Mouse (Mus musculus): ENCODE results near the gene Gm10198. TPM values are rescaled to one million over a fixed set of nuclear protein-coding genes. Genes with fewer than 3 reads are reported as not detected.

Gene Gm10198
- total and polyA plus RNA-seq, 3 experiments = not detected

DNA sequence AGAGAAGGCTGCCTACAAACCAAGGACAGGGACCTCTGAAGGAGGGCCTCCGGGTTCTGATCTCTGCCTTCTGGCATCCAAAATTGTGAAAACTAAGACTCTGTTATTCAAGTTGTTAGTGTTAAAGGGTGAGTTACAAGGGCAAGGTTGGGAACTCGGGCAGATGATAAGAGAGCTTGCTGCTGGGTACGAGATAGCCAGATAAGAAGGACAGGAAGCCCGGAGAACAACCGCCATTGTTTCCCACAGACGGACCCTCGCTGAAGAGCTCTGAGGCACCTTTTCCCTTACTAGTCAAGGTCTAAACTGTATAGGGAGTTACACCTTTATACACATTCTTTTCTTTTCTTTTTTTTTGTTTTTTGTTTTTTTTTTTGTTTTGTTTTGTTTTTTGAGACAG lies 39.8 kb upstream of the Gm10198 start (continued):
- TF ChIP-seq JUND (IDR thresholded peaks at IDR 0.05; ENCODE audit: low read depth, low read length) = no peak

DNA sequence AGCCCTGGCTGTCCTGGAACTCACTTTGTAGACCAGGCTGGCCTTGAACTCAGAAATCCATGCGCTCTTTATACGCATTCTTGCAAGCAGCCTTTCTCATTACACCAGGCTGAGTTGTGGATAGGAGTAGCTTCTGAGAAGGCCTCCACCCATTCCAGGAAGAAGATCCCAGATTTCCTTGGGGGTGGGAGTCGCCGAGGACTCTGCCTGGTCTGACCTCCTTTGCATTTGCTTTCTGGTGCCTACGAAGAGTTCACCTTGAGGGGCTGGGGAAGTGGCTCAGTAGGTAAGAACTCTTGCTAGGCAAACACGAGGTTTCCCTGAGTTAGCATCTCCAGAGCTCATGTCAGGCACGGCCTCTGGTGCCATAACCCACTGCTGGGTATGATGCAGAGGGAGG lies 39.4 kb upstream of the Gm10198 start:
- no peaks in the 10 kb centered on the region for H3K9me3 ChIP-seq (replicated peaks; ENCODE audit: insufficient read depth, low read length)
- TF ChIP-seq TCF12 (IDR thresholded peaks at IDR 0.05; ENCODE audit: low read depth, low read length) (no peak), NELFE (IDR thresholded peaks at IDR 0.05; ENCODE audit: low read depth, low read length) (no peak), GATA1 (IDR thresholded peaks at IDR 0.05; ENCODE audit: low read depth, low read length) (no peak), ZMIZ1 (IDR thresholded peaks at IDR 0.05; ENCODE audit: low read depth, low read length) (no peak), MXI1 (IDR thresholded peaks at IDR 0.05; ENCODE audit: low read depth, low read length) (no peak), USF2 (IDR thresholded peaks at IDR 0.05; ENCODE audit: borderline replicate concordance in 1 of 2, insufficient read depth in 1 of 2, low read depth in 1 of 2, low read length in 2 of 2) (no peak), ETS1 (IDR thresholded peaks at IDR 0.05; ENCODE audit: low read depth, low read length) (no peak), CTCF (IDR thresholded peaks at IDR 0.05 in 2 of 3, conservative IDR thresholded peaks at IDR 0.05 in 1 of 3; ENCODE audit: control insufficient read depth in 1 of 3, insufficient read depth in 1 of 3, low read depth in 2 of 3, low read length in 3 of 3, poor library complexity in 1 of 3, severe bottlenecking in 1 of 3) (no peak), UBTF (IDR thresholded peaks at IDR 0.05; ENCODE audit: borderline replicate concordance, insufficient read depth, low read depth, low read length) (no peak), POLR2AphosphoS5 (IDR thresholded peaks at IDR 0.05; ENCODE audit: borderline replicate concordance, low read depth, low read length) (no peak), MYB (IDR thresholded peaks at IDR 0.05; ENCODE audit: low read depth, low read length) (no peak), SMC3 (IDR thresholded peaks at IDR 0.05; ENCODE audit: low read depth, low read length) (no peak)
- peaks cover 34 to 44% of the 10 kb centered on the region in 2 experiments for H3K4me1 ChIP-seq (ENCODE audit: control insufficient read depth in 1 of 2, insufficient read depth in 2 of 2, low read length in 2 of 2)
- peaks cover 0 to 47% of the 10 kb centered on the region in 2 experiments; a peak in 2 of 4 replicates for H3K36me3 ChIP-seq (ENCODE audit: control insufficient read depth in 1 of 2, insufficient read depth in 2 of 2, low read length in 2 of 2)
- peak overlapping the region; percentile 82 for H3K27ac ChIP-seq (ENCODE audit: control insufficient read depth, low read depth, low read length)
- no peaks in the 10 kb centered on the region for H3K27me3 ChIP-seq (ENCODE audit: control insufficient read depth in 1 of 2, insufficient read depth in 2 of 2, low read length in 2 of 2)
- H3K4me3 ChIP-seq (ENCODE audit: control insufficient read depth in 1 of 2, insufficient read depth in 1 of 2, low read depth in 2 of 2, low read length in 2 of 2) = no peak overlapping the region
- DNase-seq (ENCODE audit: low read depth, low spot score) = peak; percentile 20
- H3K9ac ChIP-seq (ENCODE audit: control insufficient read depth, low read depth, low read length, poor library complexity, severe bottlenecking) = peak overlapping the region; percentile 1; the same call in 1 of the 2 replicates
- H3K79me2 ChIP-seq (ENCODE audit: control insufficient read depth, insufficient read depth, low read length, poor library complexity) = no peaks in the 10 kb centered on the region

DNA sequence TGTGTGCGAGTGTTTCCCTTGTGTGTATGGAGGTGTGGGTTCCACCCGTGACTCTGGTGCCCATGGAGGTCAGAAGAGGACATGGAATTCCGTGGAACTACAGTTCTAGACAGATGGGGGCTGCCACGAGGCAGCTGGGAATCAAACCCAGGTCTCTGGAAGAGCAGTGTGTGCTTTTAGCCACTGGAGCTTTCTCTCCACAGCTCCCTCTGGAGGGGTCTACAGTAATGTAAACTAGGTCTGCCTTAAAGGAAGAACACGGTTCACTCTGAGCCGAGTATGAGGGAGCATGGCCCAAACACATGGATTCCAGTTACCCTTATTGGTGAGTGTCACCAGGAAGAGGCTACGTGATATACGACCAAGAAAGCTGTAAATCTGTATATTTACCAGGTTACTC lies 38.6 kb upstream of the Gm10198 start:
- peaks cover 0 to 43% of the 10 kb centered on the region in 2 experiments; a peak in 2 of 4 replicates for H3K36me3 ChIP-seq (ENCODE audit: control insufficient read depth in 1 of 2, insufficient read depth in 2 of 2, low read length in 2 of 2)
- H3K4me3 ChIP-seq (ENCODE audit: control insufficient read depth in 1 of 2, insufficient read depth in 1 of 2, low read depth in 2 of 2, low read length in 2 of 2) = no peak overlapping the region
- H3K27me3 ChIP-seq (ENCODE audit: control insufficient read depth in 1 of 2, insufficient read depth in 2 of 2, low read length in 2 of 2) = no peaks in the 10 kb centered on the region
- no peak overlapping the region for H3K27ac ChIP-seq (ENCODE audit: control insufficient read depth, low read depth, low read length)
- H3K9ac ChIP-seq (ENCODE audit: control insufficient read depth, low read depth, low read length, poor library complexity, severe bottlenecking) = no peak overlapping the region
- TF ChIP-seq MXI1 (IDR thresholded peaks at IDR 0.05; ENCODE audit: low read depth, low read length) = no peak
- TF ChIP-seq CTCF (IDR thresholded peaks at IDR 0.05 in 2 of 3, conservative IDR thresholded peaks at IDR 0.05 in 1 of 3; ENCODE audit: control insufficient read depth in 1 of 3, insufficient read depth in 1 of 3, low read depth in 2 of 3, low read length in 3 of 3, poor library complexity in 1 of 3, severe bottlenecking in 1 of 3) = peak in 1 of 3 experiments; percentile 17; a peak in 2 of 6 replicates
- TF ChIP-seq NRF1 (IDR thresholded peaks at IDR 0.05; ENCODE audit: insufficient read depth, low read depth, low read length, poor library complexity, severe bottlenecking) = no peak
- TF ChIP-seq ELF1 (IDR thresholded peaks at IDR 0.05; ENCODE audit: low read depth, low read length) = no peak
- no peak for TF ChIP-seq NELFE (IDR thresholded peaks at IDR 0.05; ENCODE audit: low read depth, low read length)
- TF ChIP-seq RCOR1 (IDR thresholded peaks at IDR 0.05; ENCODE audit: low read depth, low read length) = no peak
- no peak for TF ChIP-seq USF1 (IDR thresholded peaks at IDR 0.05; ENCODE audit: low read depth, low read length)
- no peak for TF ChIP-seq HCFC1 (IDR thresholded peaks at IDR 0.05; ENCODE audit: low read depth, low read length)
- no peaks in the 10 kb centered on the region for H3K9me3 ChIP-seq (replicated peaks; ENCODE audit: insufficient read depth, low read length)
- peaks cover 31 to 38% of the 10 kb centered on the region in 2 experiments for H3K4me1 ChIP-seq (ENCODE audit: control insufficient read depth in 1 of 2, insufficient read depth in 2 of 2, low read length in 2 of 2)
- no peaks in the 10 kb centered on the region for H3K79me2 ChIP-seq (ENCODE audit: control insufficient read depth, insufficient read depth, low read length, poor library complexity)
- DNase-seq (ENCODE audit: low read depth, low spot score) = peak; percentile 20
